Mouse (Mus musculus): ENCODE measurements around the gene Hoxa3. TPM values are rescaled to one million over a fixed set of nuclear protein-coding genes. Genes with fewer than 3 reads are reported as not detected.
A peak's percentile ranks its signal among the peaks of the same experiment; 100 is the strongest.

The Hoxa3 gene
- polyA plus RNA-seq, 1 experiment from 2014 or later, result 0.66 TPM

- no peaks in the 10 kb centered on the region for H3K4me1 ChIP-seq
- 7% methylated on average over 3 of the region's 3 CpGs for WGBS
- no peaks in the 10 kb centered on the region for H3K36me3 ChIP-seq (replicated peaks)
These were observed 27.3 kb downstream of the Hoxa3 start for GRCm38 (mm10) chr6:52185834-52186233.

GRCm38 (mm10) chr6:52185222-52185621 lies 27.9 kb downstream of the Hoxa3 start:
- no peak overlapping the region for H3K4me3 ChIP-seq
- no peaks in the 10 kb centered on the region for H3K36me3 ChIP-seq (replicated peaks)
- no peak overlapping the region for H3K27ac ChIP-seq (replicated peaks)
- no peak for DNase-seq (ENCODE audit: low spot score)
- no peaks in the 10 kb centered on the region for H3K9me3 ChIP-seq
- 2% methylated on average over 19 of the region's 19 CpGs for WGBS
- no peaks in the 10 kb centered on the region for H3K4me1 ChIP-seq
- peaks cover 100% of the 10 kb centered on the region for H3K27me3 ChIP-seq (replicated peaks; ENCODE audit: low read depth, poor library complexity, severe bottlenecking)

More at GRCm38 (mm10) chr6:52185834-52186233, 27.3 kb downstream of the Hoxa3 start:
- Histone ChIP-seq H3K9me3 (no peaks in the 10 kb centered on the region), H3K27me3 (replicated peaks; ENCODE audit: low read depth, poor library complexity, severe bottlenecking) (peaks cover 100% of the 10 kb centered on the region), H3K4me3 (no peak overlapping the region), H3K27ac (replicated peaks) (no peak overlapping the region)
- no peak for DNase-seq (ENCODE audit: low spot score)

GRCm38 (mm10) chr6:52184668-52185067 lies 28.5 kb downstream of the Hoxa3 start:
- no peak overlapping the region for H3K4me3 ChIP-seq
- H3K9me3 ChIP-seq, result no peaks in the 10 kb centered on the region
- H3K4me1 ChIP-seq, result no peaks in the 10 kb centered on the region
- no peaks in the 10 kb centered on the region for H3K36me3 ChIP-seq (replicated peaks)
- peaks cover 100% of the 10 kb centered on the region for H3K27me3 ChIP-seq (replicated peaks; ENCODE audit: low read depth, poor library complexity, severe bottlenecking)
- H3K27ac ChIP-seq (replicated peaks), result no peak overlapping the region
- 1% methylated on average over 6 of the region's 6 CpGs for WGBS
- DNase-seq (ENCODE audit: low spot score), result peak; percentile 36

GRCm38 (mm10) chr6:52183311-52184080 lies 29.6 kb downstream of the Hoxa3 start:
- no peak overlapping the region for H3K4me3 ChIP-seq
- no peak overlapping the region for H3K27ac ChIP-seq (replicated peaks)
- WGBS, result 8% methylated on average over 10 of the region's 10 CpGs

GRCm38 (mm10) chr6:52182793-52183192 lies 30.3 kb downstream of the Hoxa3 start:
- no peaks in the 10 kb centered on the region for H3K36me3 ChIP-seq (replicated peaks)
- no peaks in the 10 kb centered on the region for H3K9me3 ChIP-seq
- H3K27ac ChIP-seq (replicated peaks), result no peak overlapping the region
- H3K27me3 ChIP-seq (replicated peaks; ENCODE audit: low read depth, poor library complexity, severe bottlenecking), result peaks cover 100% of the 10 kb centered on the region
- no peak for DNase-seq (ENCODE audit: low spot score)
- H3K4me1 ChIP-seq, result no peaks in the 10 kb centered on the region
- 9% methylated on average over 1 of the region's 1 CpGs for WGBS
- no peak overlapping the region for H3K4me3 ChIP-seq

More at GRCm38 (mm10) chr6:52183311-52184080, 29.6 kb downstream of the Hoxa3 start:
- no peaks in the 10 kb centered on the region for H3K9me3 ChIP-seq
- no peak for DNase-seq (ENCODE audit: low spot score)
- H3K36me3 ChIP-seq (replicated peaks), result no peaks in the 10 kb centered on the region
- H3K4me1 ChIP-seq, result no peaks in the 10 kb centered on the region
- H3K27me3 ChIP-seq (replicated peaks; ENCODE audit: low read depth, poor library complexity, severe bottlenecking), result peaks cover 100% of the 10 kb centered on the region

- DNase-seq (ENCODE audit: low spot score), result no peak
- no peak overlapping the region for H3K4me3 ChIP-seq
- WGBS, result 11% methylated on average over 2 of the region's 2 CpGs
- peaks cover 100% of the 10 kb centered on the region for H3K27me3 ChIP-seq (replicated peaks; ENCODE audit: low read depth, poor library complexity, severe bottlenecking)
- H3K9me3 ChIP-seq, result no peaks in the 10 kb centered on the region
- H3K27ac ChIP-seq (replicated peaks), result no peak overlapping the region
- no peaks in the 10 kb centered on the region for H3K4me1 ChIP-seq
- no peaks in the 10 kb centered on the region for H3K36me3 ChIP-seq (replicated peaks)
These were observed 31.1 kb downstream of the Hoxa3 start for GRCm38 (mm10) chr6:52182030-52182429.

GRCm38 (mm10) chr6:52180726-52181125 lies 32.4 kb downstream of the Hoxa3 start:
- Histone ChIP-seq H3K27ac (replicated peaks) (no peak overlapping the region), H3K9me3 (no peaks in the 10 kb centered on the region), H3K36me3 (replicated peaks) (no peaks in the 10 kb centered on the region), H3K27me3 (replicated peaks; ENCODE audit: low read depth, poor library complexity, severe bottlenecking) (peaks cover 100% of the 10 kb centered on the region), H3K4me1 (peaks cover 3% of the 10 kb centered on the region), H3K4me3 (no peak overlapping the region)
- 3% methylated on average over 3 of the region's 3 CpGs for WGBS
- no peak for DNase-seq (ENCODE audit: low spot score)

GRCm38 (mm10) chr6:52180213-52180710 lies 32.9 kb downstream of the Hoxa3 start:
- Histone ChIP-seq H3K4me1 (peaks cover 7% of the 10 kb centered on the region), H3K27ac (replicated peaks) (no peak overlapping the region), H3K36me3 (replicated peaks) (no peaks in the 10 kb centered on the region), H3K4me3 (no peak overlapping the region; the same call in 1 of the 2 replicates), H3K9me3 (no peaks in the 10 kb centered on the region), H3K27me3 (replicated peaks; ENCODE audit: low read depth, poor library complexity, severe bottlenecking) (peaks cover 100% of the 10 kb centered on the region)
- DNase-seq (ENCODE audit: low spot score), result no peak
- WGBS, result 2% methylated on average over 11 of the region's 11 CpGs

- H3K4me1 ChIP-seq, result peaks cover 7% of the 10 kb centered on the region
- no peak for DNase-seq (ENCODE audit: low spot score)
- H3K4me3 ChIP-seq, result peak overlapping the region; percentile 46
- H3K27me3 ChIP-seq (replicated peaks; ENCODE audit: low read depth, poor library complexity, severe bottlenecking), result peaks cover 100% of the 10 kb centered on the region
- no peaks in the 10 kb centered on the region for H3K9me3 ChIP-seq
- WGBS, result under 1% methylated on average over 10 of the region's 10 CpGs
- H3K27ac ChIP-seq (replicated peaks), result 0 out of 2 replicates have a peak overlapping the region, but pooled peaks have one; percentile 1
- H3K36me3 ChIP-seq (replicated peaks), result no peaks in the 10 kb centered on the region
These were observed 33.4 kb downstream of the Hoxa3 start for GRCm38 (mm10) chr6:52179690-52180089.

- no peaks in the 10 kb centered on the region for H3K9me3 ChIP-seq
- H3K4me1 ChIP-seq, result peaks cover 7% of the 10 kb centered on the region
- peak overlapping the region; percentile 46 for H3K4me3 ChIP-seq
- peak; percentile 49 for DNase-seq (ENCODE audit: low spot score)
- WGBS, result under 1% methylated on average over 4 of the region's 4 CpGs
- peaks cover 100% of the 10 kb centered on the region for H3K27me3 ChIP-seq (replicated peaks; ENCODE audit: low read depth, poor library complexity, severe bottlenecking)
- no peaks in the 10 kb centered on the region for H3K36me3 ChIP-seq (replicated peaks)
- H3K27ac ChIP-seq (replicated peaks), result 0 out of 2 replicates have a peak overlapping the region, but pooled peaks have one; percentile 41
These were observed 34.0 kb downstream of the Hoxa3 start for GRCm38 (mm10) chr6:52178918-52179665.

GRCm38 (mm10) chr6:52177806-52178205 lies 35.3 kb downstream of the Hoxa3 start:
- peak overlapping the region; percentile 73; the same call in 1 of the 2 replicates for H3K27ac ChIP-seq (replicated peaks)
- WGBS, result 1% methylated on average over 9 of the region's 9 CpGs
- no peaks in the 10 kb centered on the region for H3K36me3 ChIP-seq (replicated peaks)
- DNase-seq (ENCODE audit: low spot score), result peak; percentile 53
- peak overlapping the region; percentile 46 for H3K4me3 ChIP-seq
- no peaks in the 10 kb centered on the region for H3K9me3 ChIP-seq
- H3K4me1 ChIP-seq, result peaks cover 9% of the 10 kb centered on the region
- H3K27me3 ChIP-seq (replicated peaks; ENCODE audit: low read depth, poor library complexity, severe bottlenecking), result peaks cover 100% of the 10 kb centered on the region

- peaks cover 100% of the 10 kb centered on the region for H3K27me3 ChIP-seq (replicated peaks; ENCODE audit: low read depth, poor library complexity, severe bottlenecking)
- no peaks in the 10 kb centered on the region for H3K9me3 ChIP-seq
- peak within 1 kb of the TSS; percentile 46 for H3K4me3 ChIP-seq
- H3K27ac ChIP-seq (replicated peaks), result peak within 1 kb of the TSS; percentile 73
- under 1% methylated on average over 36 of the region's 36 CpGs for WGBS
- DNase-seq (ENCODE audit: low spot score), result peak; percentile 63
- H3K36me3 ChIP-seq (replicated peaks), result no peaks in the 10 kb centered on the region
- peaks cover 15% of the 10 kb centered on the region for H3K4me1 ChIP-seq
These were observed 35.9 kb downstream of the Hoxa3 start, which contains the start of gene 5730596B20Rik for GRCm38 (mm10) chr6:52177061-52177735. Gene 5730596B20Rik, plus strand, starts transcription at chr6:52177498.

Data from embryonic facial prominence, embryonic 10.5 days (tissue).